Mouse (Mus musculus) neural tube, embryonic 10.5 days (tissue): ENCODE data around the gene Ccdc120.
"Not testable (repeated sequence)": the region's sequence is repeated elsewhere in the genome, so short reads cannot be mapped to it uniquely, and the experiment has no call there.

ENCODE experiments used
- DNase-seq: peaks from one replicate; pipeline ENCODE4 v3.0.0-alpha.2; 2017; ENCODE audit warnings: low spot score; ENCODE audit errors: extremely low spot score

The Ccdc120 gene

GRCm38 (mm10) chrX:7713764-7714134, 37.0 kb downstream of the Ccdc120 start:
- DNase-seq: not testable (repeated sequence)

DNA sequence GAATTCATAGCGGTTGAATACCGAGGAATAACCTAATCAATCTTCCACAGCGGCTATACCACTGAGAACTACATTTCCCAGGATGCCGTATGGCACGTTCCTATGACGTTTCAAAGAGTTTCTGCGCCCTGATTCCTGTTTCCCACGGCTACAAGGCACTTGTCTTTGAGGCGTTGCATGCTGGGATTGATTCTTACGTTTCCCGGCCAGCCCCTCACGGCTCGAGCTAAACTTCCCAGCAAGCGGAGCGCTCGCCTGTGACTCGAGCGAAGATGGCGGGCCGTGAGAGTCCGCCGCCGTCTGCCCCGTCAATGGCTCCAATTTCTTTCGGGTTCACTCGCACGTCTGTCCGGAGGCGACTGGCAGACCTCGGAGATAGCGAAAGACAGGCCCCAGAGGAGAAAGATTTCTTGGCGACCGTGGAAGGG, 53.7 kb downstream of the Ccdc120 start, which contains the start of gene Gpkow:
Gene Gpkow, plus strand, starts transcription at position 178 of the 428 bp plus-strand sequence.
- DNase-seq: peak; percentile 72

DNA sequence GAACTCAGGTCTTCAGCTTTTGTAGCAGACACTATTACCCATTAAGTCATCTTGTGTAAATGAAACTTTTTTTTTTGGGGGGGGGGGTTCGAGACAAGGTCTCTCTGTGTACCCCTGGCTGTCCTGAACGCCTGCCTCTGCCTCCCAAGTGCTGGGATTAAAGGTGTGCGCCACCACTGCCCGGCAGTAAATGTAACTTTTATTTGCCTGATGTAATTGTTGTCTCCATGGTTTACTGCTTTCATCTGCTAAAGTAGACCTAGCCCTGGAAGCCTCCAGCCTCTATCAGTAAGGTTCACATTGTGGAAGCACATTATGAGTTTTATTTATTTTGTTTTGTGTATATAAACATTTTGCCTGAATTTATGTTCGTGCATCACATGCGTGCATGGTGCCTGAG, 54.2 kb downstream of the Ccdc120 start:
- DNase-seq: no peak

- DNase-seq: no peak
Measured at GRCm38 (mm10) chrX:7692862-7693261, 57.8 kb downstream of the Ccdc120 start.

GRCm38 (mm10) chrX:7690486-7690885, 60.2 kb downstream of the Ccdc120 start:
- DNase-seq: no peak

- no peak for DNase-seq
Measured at GRCm38 (mm10) chrX:7688321-7688720, 62.4 kb downstream of the Ccdc120 start.
